Mouse (Mus musculus): ENCODE results near the gene Gimap9. TPM values are rescaled to one million over a fixed set of nuclear protein-coding genes. Genes with fewer than 3 reads are reported as not detected.

Gene Gimap9
- polyA plus RNA-seq, 1 experiment from 2014 or later = 0.70 TPM

DNA sequence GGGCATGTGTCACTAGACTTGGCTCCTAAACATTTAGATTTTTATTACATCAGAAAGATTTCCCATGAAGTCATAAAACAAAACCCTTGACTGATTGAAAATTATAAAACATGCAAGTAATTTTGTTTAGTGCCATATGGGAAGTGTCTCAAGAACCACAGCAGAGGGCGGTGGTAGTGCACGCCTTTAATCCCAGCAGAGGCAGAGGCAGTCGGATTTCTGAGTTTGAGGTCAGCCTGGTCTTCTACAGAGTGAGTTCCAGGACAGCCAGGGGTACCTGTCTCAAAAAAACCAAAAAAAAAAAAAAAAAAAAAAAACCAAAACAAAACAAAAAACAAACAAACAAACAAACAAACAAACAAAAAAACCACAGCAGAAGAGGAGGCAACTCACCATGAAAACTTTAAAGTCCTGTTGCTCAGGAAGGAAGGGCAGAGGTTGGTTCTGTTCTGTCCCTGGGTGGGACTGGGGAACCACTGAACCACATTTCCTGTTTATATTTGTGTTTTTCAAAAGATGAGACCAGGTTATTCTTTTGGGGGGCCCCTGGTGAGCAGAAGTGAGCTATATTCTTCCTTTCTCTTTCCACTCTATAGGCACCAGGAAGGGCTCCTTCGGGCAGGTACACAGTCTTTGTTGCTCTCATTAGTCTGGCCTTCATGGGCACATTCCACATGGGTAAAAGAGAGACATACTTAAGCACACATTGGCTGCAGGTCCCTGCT is 21.1 kb downstream of the Gimap9 start:
- WGBS = 88% methylated on average over 4 of the region's 4 CpGs
- no peaks in the 10 kb centered on the region for H3K27me3 ChIP-seq (ENCODE audit: control insufficient read depth, insufficient read depth, low read length)

DNA sequence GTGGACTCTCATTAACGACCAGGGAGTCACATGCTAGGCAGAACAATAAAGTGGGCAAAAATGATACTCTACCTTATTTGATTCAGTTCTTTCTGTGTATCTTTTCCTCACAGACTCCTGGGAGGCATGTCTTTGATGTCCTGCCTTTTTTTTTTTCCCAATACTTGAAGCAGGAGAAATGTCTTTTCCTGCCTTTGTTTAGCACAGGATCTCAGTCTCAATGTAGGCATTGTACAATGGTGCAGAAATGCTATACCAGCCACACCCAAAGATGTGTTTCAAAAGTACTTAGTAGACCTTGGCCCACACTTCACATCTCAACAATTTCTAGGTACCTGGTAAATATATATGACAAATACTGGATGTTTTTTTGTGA is 21.6 kb downstream of the Gimap9 start:
- no peak overlapping the region for H3K9ac ChIP-seq (replicated peaks; ENCODE audit: low read depth, low read length)
- no peaks in the 10 kb centered on the region for H3K36me3 ChIP-seq (ENCODE audit: control insufficient read depth, insufficient read depth, low read length)
- 53% methylated on average over 1 of the region's 1 CpGs for WGBS
- no peaks in the 10 kb centered on the region for H3K27me3 ChIP-seq (ENCODE audit: control insufficient read depth, insufficient read depth, low read length)
- no peak overlapping the region for H3K4me3 ChIP-seq (ENCODE audit: low read depth, low read length)
- no peaks in the 10 kb centered on the region for H3K9me3 ChIP-seq (ENCODE audit: control insufficient read depth, low read length)
- H3K4me2 ChIP-seq (ENCODE audit: low read depth, low read length) = no peak overlapping the region
- no peak overlapping the region for H3K27ac ChIP-seq (ENCODE audit: low read depth, low read length)
- H3K4me1 ChIP-seq (ENCODE audit: control insufficient read depth, insufficient read depth, low read length) = no peaks in the 10 kb centered on the region
- ATAC-seq (ENCODE audit: low read depth) = no peak

More for the DNA sequence above, 21.1 kb downstream of the Gimap9 start:
- Histone ChIP-seq H3K9ac (replicated peaks; ENCODE audit: low read depth, low read length) (no peak overlapping the region), H3K4me2 (ENCODE audit: low read depth, low read length) (no peak overlapping the region), H3K36me3 (ENCODE audit: control insufficient read depth, insufficient read depth, low read length) (no peaks in the 10 kb centered on the region), H3K27ac (ENCODE audit: low read depth, low read length) (no peak overlapping the region), H3K9me3 (ENCODE audit: control insufficient read depth, low read length) (no peaks in the 10 kb centered on the region), H3K4me1 (ENCODE audit: control insufficient read depth, insufficient read depth, low read length) (no peaks in the 10 kb centered on the region), H3K4me3 (ENCODE audit: low read depth, low read length) (no peak overlapping the region)
- ATAC-seq (ENCODE audit: low read depth) = no peak

DNA sequence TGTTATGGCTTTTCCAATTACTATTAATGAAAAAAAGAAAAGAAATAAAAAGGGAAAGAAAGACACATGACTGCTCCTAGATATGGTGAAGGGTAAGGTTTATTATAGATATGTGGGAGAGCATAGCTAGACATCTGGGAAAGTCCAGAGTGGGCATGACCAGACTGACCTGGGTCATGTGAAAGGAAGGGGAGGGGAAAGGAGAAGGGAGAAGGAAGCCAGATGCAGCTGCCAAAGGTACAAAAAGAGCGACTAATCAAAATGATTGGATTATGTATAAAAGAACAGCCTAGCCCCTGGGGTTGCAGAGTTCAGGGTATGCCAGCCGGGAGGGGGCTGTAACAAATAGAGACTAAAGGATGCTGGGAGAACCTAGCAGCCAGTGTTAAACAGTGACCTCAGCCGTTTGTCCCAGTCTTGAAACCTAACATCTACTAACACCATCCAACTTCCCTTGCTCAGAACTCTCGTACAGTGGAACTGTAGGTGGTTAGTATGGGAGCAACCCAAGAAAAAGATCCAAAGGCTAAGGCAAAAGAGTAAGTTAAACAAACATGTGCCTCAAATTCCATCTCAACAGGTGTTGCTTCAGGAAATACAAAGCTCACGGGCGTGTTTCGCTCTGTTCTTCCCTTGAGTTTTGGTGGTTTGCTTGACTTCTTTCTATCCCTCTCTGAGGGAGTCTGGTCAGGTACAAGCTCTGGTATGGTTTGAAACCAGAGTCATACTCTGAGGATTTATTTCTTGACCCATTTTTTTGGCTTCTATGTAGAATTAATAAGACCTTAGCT is 22.3 kb downstream of the Gimap9 start:
- Histone ChIP-seq H3K9ac (replicated peaks; ENCODE audit: low read depth, low read length) (no peak overlapping the region), H3K4me2 (ENCODE audit: low read depth, low read length) (no peak overlapping the region), H3K4me3 (ENCODE audit: low read depth, low read length) (no peak overlapping the region), H3K27ac (ENCODE audit: low read depth, low read length) (no peak overlapping the region), H3K9me3 (ENCODE audit: control insufficient read depth, low read length) (no peaks in the 10 kb centered on the region), H3K36me3 (ENCODE audit: control insufficient read depth, insufficient read depth, low read length) (no peaks in the 10 kb centered on the region), H3K27me3 (ENCODE audit: control insufficient read depth, insufficient read depth, low read length) (no peaks in the 10 kb centered on the region), H3K4me1 (ENCODE audit: control insufficient read depth, insufficient read depth, low read length) (no peaks in the 10 kb centered on the region)
- WGBS = 85% methylated on average over 7 of the region's 7 CpGs
- no peak for ATAC-seq (ENCODE audit: low read depth)

DNA sequence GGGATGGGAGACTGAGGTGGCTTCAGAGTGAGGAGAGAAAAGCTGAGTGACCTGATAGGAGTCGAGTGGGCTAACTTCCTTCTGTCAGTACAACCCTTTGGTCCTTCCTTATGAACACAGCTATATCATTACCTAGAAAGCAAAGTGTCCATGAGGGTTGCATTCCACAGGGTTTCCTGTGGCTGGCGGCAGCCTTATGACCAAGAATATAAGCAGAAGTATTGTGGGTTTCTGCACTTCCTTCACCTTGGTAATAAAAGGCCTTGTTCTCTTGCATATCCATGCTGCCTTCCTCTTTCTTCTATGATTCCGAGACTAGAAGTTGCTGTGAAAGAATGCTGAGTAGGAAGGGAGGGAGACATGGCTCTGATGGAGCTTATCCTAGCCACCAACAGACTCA is 23.0 kb downstream of the Gimap9 start:
- Histone ChIP-seq H3K9ac (replicated peaks; ENCODE audit: low read depth, low read length) (no peak overlapping the region), H3K36me3 (ENCODE audit: control insufficient read depth, insufficient read depth, low read length) (no peaks in the 10 kb centered on the region), H3K4me3 (ENCODE audit: low read depth, low read length) (no peak overlapping the region), H3K4me2 (ENCODE audit: low read depth, low read length) (no peak overlapping the region), H3K9me3 (ENCODE audit: control insufficient read depth, low read length) (no peaks in the 10 kb centered on the region), H3K4me1 (ENCODE audit: control insufficient read depth, insufficient read depth, low read length) (no peaks in the 10 kb centered on the region), H3K27ac (ENCODE audit: low read depth, low read length) (no peak overlapping the region), H3K27me3 (ENCODE audit: control insufficient read depth, insufficient read depth, low read length) (no peaks in the 10 kb centered on the region)
- no peak for ATAC-seq (ENCODE audit: low read depth)
- 88% methylated on average over 3 of the region's 3 CpGs for WGBS

DNA sequence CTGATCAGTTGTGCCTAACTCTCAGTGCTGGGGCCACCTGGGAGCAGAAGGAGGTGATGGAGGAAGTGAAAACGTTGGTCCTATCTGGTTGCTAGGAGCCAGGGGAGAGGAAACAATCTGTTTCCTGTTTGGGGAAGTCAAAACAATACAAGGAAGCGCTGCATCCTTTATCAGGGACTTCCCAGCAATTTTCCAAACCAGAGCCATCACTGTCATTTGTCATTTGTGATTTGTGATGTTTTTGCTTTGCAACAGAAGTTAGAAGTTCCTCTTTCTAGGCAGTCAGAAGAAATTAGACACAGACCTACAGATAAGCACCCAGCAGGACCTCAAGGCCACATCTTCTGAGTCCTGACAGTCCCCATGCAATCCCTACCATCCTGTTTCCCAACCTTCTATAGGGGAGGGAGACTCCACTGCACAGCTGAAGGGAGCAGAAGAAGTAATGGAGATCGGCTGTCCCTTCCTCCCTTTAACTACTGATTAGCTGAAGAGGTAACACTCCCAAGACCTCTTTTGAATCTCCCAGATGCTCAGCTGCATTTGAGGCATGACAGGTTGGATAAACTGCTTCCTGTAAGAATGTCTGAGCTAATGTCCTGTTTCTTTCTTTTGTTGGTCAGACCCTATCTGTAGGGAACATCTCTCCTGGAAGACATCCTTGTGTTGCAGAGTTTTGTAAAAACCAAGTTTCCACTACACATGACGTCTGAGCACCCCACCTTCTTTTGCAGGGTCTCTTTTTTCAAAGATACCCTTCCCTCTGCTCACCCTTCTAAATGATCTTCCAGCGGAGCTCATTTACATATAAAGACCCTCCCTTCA is 24.5 kb downstream of the Gimap9 start:
- ATAC-seq (ENCODE audit: low read depth) = no peak
- Histone ChIP-seq H3K4me1 (ENCODE audit: control insufficient read depth, insufficient read depth, low read length) (no peaks in the 10 kb centered on the region), H3K9me3 (ENCODE audit: control insufficient read depth, low read length) (no peaks in the 10 kb centered on the region), H3K9ac (replicated peaks; ENCODE audit: low read depth, low read length) (no peak overlapping the region), H3K4me3 (ENCODE audit: low read depth, low read length) (no peak overlapping the region), H3K4me2 (ENCODE audit: low read depth, low read length) (no peak overlapping the region), H3K36me3 (ENCODE audit: control insufficient read depth, insufficient read depth, low read length) (no peaks in the 10 kb centered on the region), H3K27ac (ENCODE audit: low read depth, low read length) (no peak overlapping the region), H3K27me3 (ENCODE audit: control insufficient read depth, insufficient read depth, low read length) (no peaks in the 10 kb centered on the region)
- WGBS = 67% methylated on average over 5 of the region's 5 CpGs

DNA sequence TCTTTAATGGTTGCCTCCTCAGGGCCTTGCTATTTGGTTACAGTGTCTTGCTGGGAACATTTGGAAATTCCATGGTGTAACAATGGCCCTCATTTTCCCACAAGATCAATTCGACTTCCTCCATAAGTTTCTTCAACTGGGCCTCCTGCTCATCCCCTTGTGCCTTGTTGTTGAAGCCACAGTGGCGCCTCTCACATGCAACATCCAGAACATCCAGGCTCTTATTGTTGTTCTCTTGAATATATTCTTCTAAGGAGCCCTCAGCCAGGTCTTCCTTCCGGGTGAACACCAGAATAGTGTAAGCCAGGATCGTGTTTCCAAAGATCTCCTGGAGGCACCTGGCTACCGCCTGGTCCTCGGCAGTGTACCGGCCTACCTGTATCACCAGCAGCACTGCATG is 26.2 kb downstream of the Gimap9 start:
- no peak overlapping the region for H3K9ac ChIP-seq (replicated peaks; ENCODE audit: low read depth, low read length)
- no peaks in the 10 kb centered on the region for H3K27me3 ChIP-seq (ENCODE audit: control insufficient read depth, insufficient read depth, low read length)
- no peak overlapping the region for H3K27ac ChIP-seq (ENCODE audit: low read depth, low read length)
- no peaks in the 10 kb centered on the region for H3K9me3 ChIP-seq (ENCODE audit: control insufficient read depth, low read length)
- no peak for ATAC-seq (ENCODE audit: low read depth)
- H3K36me3 ChIP-seq (ENCODE audit: control insufficient read depth, insufficient read depth, low read length) = no peaks in the 10 kb centered on the region
- 90% methylated on average over 7 of the region's 7 CpGs for WGBS
- no peak overlapping the region for H3K4me2 ChIP-seq (ENCODE audit: low read depth, low read length)
- H3K4me1 ChIP-seq (ENCODE audit: control insufficient read depth, insufficient read depth, low read length) = no peaks in the 10 kb centered on the region
- no peak overlapping the region for H3K4me3 ChIP-seq (ENCODE audit: low read depth, low read length)

DNA sequence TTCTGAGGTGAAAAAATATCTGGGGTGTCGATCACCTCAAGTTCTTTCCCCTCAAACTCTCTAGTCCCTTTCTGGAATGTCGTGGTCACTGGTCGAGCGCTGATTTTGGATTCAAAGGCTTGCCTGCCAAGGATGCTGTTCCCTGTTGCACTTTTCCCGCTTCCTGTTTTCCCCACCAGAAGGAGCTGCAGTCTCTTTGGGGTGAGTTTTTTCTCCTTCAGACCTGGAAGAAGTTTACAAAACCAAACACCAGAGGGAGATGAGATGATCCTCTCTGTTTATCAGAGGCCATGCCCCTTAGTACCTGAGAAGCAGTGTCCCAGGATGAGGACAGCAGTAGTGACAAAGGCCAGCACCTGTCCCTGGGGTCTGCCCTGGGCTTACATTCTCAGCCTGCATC is 26.7 kb downstream of the Gimap9 start:
- ATAC-seq (ENCODE audit: low read depth) = no peak
- WGBS = 85% methylated on average over 5 of the region's 5 CpGs
- H3K36me3 ChIP-seq (ENCODE audit: control insufficient read depth, insufficient read depth, low read length) = no peaks in the 10 kb centered on the region
- H3K27me3 ChIP-seq (ENCODE audit: control insufficient read depth, insufficient read depth, low read length) = no peaks in the 10 kb centered on the region
- H3K4me1 ChIP-seq (ENCODE audit: control insufficient read depth, insufficient read depth, low read length) = no peaks in the 10 kb centered on the region
- H3K9me3 ChIP-seq (ENCODE audit: control insufficient read depth, low read length) = no peaks in the 10 kb centered on the region
- H3K4me2 ChIP-seq (ENCODE audit: low read depth, low read length) = no peak overlapping the region
- H3K4me3 ChIP-seq (ENCODE audit: low read depth, low read length) = no peak overlapping the region
- H3K9ac ChIP-seq (replicated peaks; ENCODE audit: low read depth, low read length) = no peak overlapping the region
- no peak overlapping the region for H3K27ac ChIP-seq (ENCODE audit: low read depth, low read length)

DNA sequence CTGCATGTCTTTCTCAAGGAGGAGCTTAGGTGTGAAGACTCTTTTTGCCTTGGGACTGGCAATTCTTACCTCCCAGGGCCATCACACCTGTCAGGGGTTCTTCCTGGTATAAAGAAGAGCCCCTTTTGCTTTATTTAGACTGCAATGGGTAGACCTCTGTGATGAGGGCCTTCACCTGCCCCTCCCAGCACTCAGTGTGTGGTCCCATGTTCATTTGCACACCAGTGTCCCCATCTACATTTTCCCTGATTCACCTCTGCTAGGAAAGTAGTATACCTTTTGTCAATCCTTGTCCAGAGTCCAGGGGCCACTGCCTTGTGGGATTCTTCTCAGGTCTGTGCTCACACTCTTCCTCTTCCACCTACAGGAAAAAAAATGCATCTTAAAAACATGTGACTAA is 28.2 kb downstream of the Gimap9 start:
- H3K27me3 ChIP-seq (ENCODE audit: control insufficient read depth, insufficient read depth, low read length) = no peaks in the 10 kb centered on the region
- ATAC-seq (ENCODE audit: low read depth) = no peak
- no peaks in the 10 kb centered on the region for H3K36me3 ChIP-seq (ENCODE audit: control insufficient read depth, insufficient read depth, low read length)
- H3K4me3 ChIP-seq (ENCODE audit: low read depth, low read length) = no peak overlapping the region
- no peaks in the 10 kb centered on the region for H3K9me3 ChIP-seq (ENCODE audit: control insufficient read depth, low read length)
- no peak overlapping the region for H3K4me2 ChIP-seq (ENCODE audit: low read depth, low read length)
- H3K27ac ChIP-seq (ENCODE audit: low read depth, low read length) = no peak overlapping the region
- H3K9ac ChIP-seq (replicated peaks; ENCODE audit: low read depth, low read length) = no peak overlapping the region
- no peaks in the 10 kb centered on the region for H3K4me1 ChIP-seq (ENCODE audit: control insufficient read depth, insufficient read depth, low read length)

DNA sequence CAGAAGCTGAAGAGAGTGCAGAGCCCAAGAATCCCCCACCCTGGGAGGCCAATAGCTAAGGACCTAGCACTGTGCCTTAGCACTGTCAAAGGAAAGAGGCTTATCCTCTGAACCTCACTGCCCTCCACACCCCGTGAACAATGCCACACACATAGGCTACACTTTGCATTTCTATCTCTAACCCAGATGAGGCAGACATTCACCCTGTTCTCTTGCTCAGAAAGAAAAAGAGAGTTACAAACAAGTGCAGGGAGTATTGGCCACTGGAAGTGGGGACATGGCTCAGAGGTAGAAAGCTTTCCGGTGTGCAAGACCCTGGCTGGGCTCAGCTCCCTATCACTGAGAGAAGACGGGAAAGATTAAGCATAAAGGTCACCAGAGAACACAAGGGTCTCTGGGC is 30.2 kb downstream of the Gimap9 start:
- Histone ChIP-seq H3K9me3 (ENCODE audit: control insufficient read depth, low read length) (no peaks in the 10 kb centered on the region), H3K9ac (replicated peaks; ENCODE audit: low read depth, low read length) (no peak overlapping the region), H3K4me2 (ENCODE audit: low read depth, low read length) (no peak overlapping the region), H3K4me1 (ENCODE audit: control insufficient read depth, insufficient read depth, low read length) (no peaks in the 10 kb centered on the region), H3K4me3 (ENCODE audit: low read depth, low read length) (no peak overlapping the region), H3K27me3 (ENCODE audit: control insufficient read depth, insufficient read depth, low read length) (no peaks in the 10 kb centered on the region), H3K27ac (ENCODE audit: low read depth, low read length) (no peak overlapping the region), H3K36me3 (ENCODE audit: control insufficient read depth, insufficient read depth, low read length) (no peaks in the 10 kb centered on the region)
- 68% methylated on average over 3 of the region's 3 CpGs for WGBS
- no peak for ATAC-seq (ENCODE audit: low read depth)

Measured in neural tube, embryonic 14.5 days (tissue).